Mouse (Mus musculus) CH12.LX (cell line): ENCODE data around the gene Tagln2. TPM values are rescaled to one million over a fixed set of nuclear protein-coding genes. Genes with fewer than 3 reads are reported as not detected.

ENCODE experiments used
- DNase-seq: peaks from one replicate; pipeline ENCODE4 v3.0.0-alpha.2; 2013; ENCODE audit errors: extremely low read depth
- H3K27ac ChIP-seq: 2 replicates; pipeline ENCODE4 v1.5.1; 2012; ENCODE audit warnings: low read depth, mild to moderate bottlenecking, control low read depth, moderate library complexity; ENCODE audit not compliant: insufficient read depth
- H3K27me3 ChIP-seq: replicated peaks from 2 replicates; pipeline ENCODE3; 2012; ENCODE audit warnings: inconsistent platforms
- H3K36me3 ChIP-seq, 2 experiments: replicated peaks in 1 of 2; 2 replicates each; pipeline versions ENCODE3 to v1.6.1; 2012; ENCODE audit warnings: inconsistent platforms in 1 of 2, low read length in 1 of 2, mild to moderate bottlenecking in 1 of 2, mixed read lengths in 1 of 2, moderate library complexity in 1 of 2; ENCODE audit not compliant: control insufficient read depth in 1 of 2, insufficient read depth in 1 of 2
- H3K4me1 ChIP-seq, 2 experiments: 2 replicates each; pipeline ENCODE4 v1.6.1; 2012; ENCODE audit warnings: inconsistent platforms in 1 of 2, moderate library complexity in 1 of 2; ENCODE audit not compliant: insufficient read depth in 2 of 2, control insufficient read depth in 1 of 2
- H3K4me2 ChIP-seq: 2 replicates; pipeline ENCODE4 v1.6.1; 2012; ENCODE audit warnings: low read depth, mild to moderate bottlenecking, control low read depth; ENCODE audit not compliant: poor library complexity, insufficient read depth, severe bottlenecking
- H3K4me3 ChIP-seq, 3 experiments: fragments of 150-350 bp in 1 of 3; sonication (generic) in 1 of 3; replicated peaks in 1 of 3; 2 replicates each; pipeline versions ENCODE3 to v1.5.1; 2011 to 2012; ENCODE audit warnings: low read depth in 2 of 3, low read length in 2 of 3, mild to moderate bottlenecking in 2 of 3, moderate library complexity in 2 of 3, control low read depth in 1 of 3, improper control_type of control experiment in 1 of 3, inconsistent platforms in 1 of 3, mixed read lengths in 1 of 3; ENCODE audit not compliant: poor library complexity in 1 of 3
- H3K79me2 ChIP-seq: replicated peaks from 2 replicates; pipeline ENCODE4 v1.6.1; 2012; ENCODE audit warnings: mild to moderate bottlenecking, moderate library complexity; ENCODE audit not compliant: control insufficient read depth, poor library complexity, insufficient read depth, severe bottlenecking; ENCODE audit errors: extremely low read depth
- H3K9ac ChIP-seq: 2 replicates; pipeline ENCODE4 v1.6.1; 2012; ENCODE audit warnings: low read depth, mild to moderate bottlenecking, control low read depth, moderate library complexity; ENCODE audit not compliant: insufficient read depth
- H3K9me3 ChIP-seq: replicated peaks from 2 replicates; pipeline ENCODE3; 2012; ENCODE audit warnings: low read length, inconsistent platforms, mixed read lengths
- CHD1 ChIP-seq: IDR thresholded peaks from 2 replicates; pipeline ENCODE4 v1.6.1; 2012; ENCODE audit warnings: low read depth, low read length, improper control_type of control experiment, inconsistent platforms
- CHD2 ChIP-seq: IDR thresholded peaks from 2 replicates; pipeline ENCODE4 v1.6.1; 2011; ENCODE audit warnings: low read length, improper control_type of control experiment
- CTCF ChIP-seq, 2 experiments: IDR thresholded peaks in 1 of 2; conservative IDR thresholded peaks in 1 of 2; 2 replicates each; pipeline ENCODE4 v1.5.1; 2011 to 2012; ENCODE audit warnings: low read depth in 2 of 2, low read length in 2 of 2, improper control_type of control experiment in 1 of 2, inconsistent platforms in 1 of 2, mild to moderate bottlenecking in 1 of 2, moderate library complexity in 1 of 2
- E2F4 ChIP-seq: IDR thresholded peaks from 2 replicates; pipeline ENCODE4 v1.6.1; 2011; ENCODE audit warnings: low read depth, low read length, improper control_type of control experiment; ENCODE audit not compliant: insufficient replicate concordance
- ELF1 ChIP-seq: IDR thresholded peaks from 2 replicates; pipeline ENCODE4 v1.6.1; 2014; ENCODE audit warnings: low read depth, mild to moderate bottlenecking, inconsistent platforms, low read length, improper control_type of control experiment
- EP300 ChIP-seq: IDR thresholded peaks from 2 replicates; pipeline ENCODE4 v1.6.1; 2011; ENCODE audit warnings: low read length, improper control_type of control experiment
- GABPA ChIP-seq: IDR thresholded peaks from 2 replicates; pipeline ENCODE4 v1.6.1; 2012; ENCODE audit warnings: low read depth, low read length, improper control_type of control experiment, inconsistent platforms; ENCODE audit not compliant: insufficient replicate concordance
- HCFC1 ChIP-seq: IDR thresholded peaks from 2 replicates; pipeline ENCODE4 v1.6.1; 2012; ENCODE audit warnings: low read depth, mild to moderate bottlenecking, inconsistent platforms, low read length, improper control_type of control experiment
- IRF4 ChIP-seq: IDR thresholded peaks from 2 replicates; pipeline ENCODE4 v1.6.1; 2014; ENCODE audit warnings: low read depth, mild to moderate bottlenecking, inconsistent platforms, low read length, improper control_type of control experiment
- JUND ChIP-seq: conservative IDR thresholded peaks from 2 replicates; pipeline ENCODE4 v1.6.1; 2011; ENCODE audit warnings: low read depth, low read length, improper control_type of control experiment
- KAT2A ChIP-seq: IDR thresholded peaks from 2 replicates; pipeline ENCODE4 v1.6.1; 2012; ENCODE audit warnings: low read length, improper control_type of control experiment, inconsistent platforms; ENCODE audit not compliant: insufficient replicate concordance
- MAFK ChIP-seq: IDR thresholded peaks from 2 replicates; pipeline ENCODE4 v1.6.1; 2011; ENCODE audit warnings: low read length, improper control_type of control experiment; ENCODE audit not compliant: insufficient replicate concordance
- MAX ChIP-seq: IDR thresholded peaks from 2 replicates; pipeline ENCODE4 v1.6.1; 2011; ENCODE audit warnings: low read length, improper control_type of control experiment
- MAZ ChIP-seq: IDR thresholded peaks from 2 replicates; pipeline ENCODE4 v1.6.1; 2012; ENCODE audit warnings: low read depth, mild to moderate bottlenecking, inconsistent platforms, low read length, improper control_type of control experiment, moderate library complexity
- MEF2A ChIP-seq: IDR thresholded peaks from 2 replicates; pipeline ENCODE4 v1.6.1; 2014; ENCODE audit warnings: low read depth, mild to moderate bottlenecking, inconsistent platforms, low read length, improper control_type of control experiment, borderline replicate concordance
- MXI1 ChIP-seq: IDR thresholded peaks from 2 replicates; pipeline ENCODE4 v1.6.1; 2011; ENCODE audit warnings: mild to moderate bottlenecking, low read depth, low read length, improper control_type of control experiment
- NELFE ChIP-seq: IDR thresholded peaks from 2 replicates; pipeline ENCODE4 v1.6.1; 2011; ENCODE audit warnings: low read depth, low read length, improper control_type of control experiment
- POLR2A ChIP-seq: IDR thresholded peaks from 2 replicates; pipeline ENCODE4 v1.6.1; 2011; ENCODE audit warnings: low read depth, mild to moderate bottlenecking, improper control_type of control experiment, low read length
- RAD21 ChIP-seq: IDR thresholded peaks from 2 replicates; pipeline ENCODE4 v1.6.1; 2011; ENCODE audit warnings: low read depth, mild to moderate bottlenecking, low read length, improper control_type of control experiment, moderate library complexity
- RCOR1 ChIP-seq: conservative IDR thresholded peaks from 2 replicates; pipeline ENCODE4 v1.6.1; 2012; ENCODE audit warnings: low read depth, mild to moderate bottlenecking, inconsistent platforms, low read length, improper control_type of control experiment
- SIN3A ChIP-seq: IDR thresholded peaks from 2 replicates; pipeline ENCODE4 v1.6.1; 2012; ENCODE audit warnings: low read length, improper control_type of control experiment, inconsistent platforms
- SMC3 ChIP-seq: IDR thresholded peaks from 2 replicates; pipeline ENCODE4 v1.6.1; 2011; ENCODE audit warnings: low read depth, low read length, improper control_type of control experiment
- TBP ChIP-seq: conservative IDR thresholded peaks from 2 replicates; pipeline ENCODE4 v1.6.1; 2011; ENCODE audit warnings: low read depth, low read length, improper control_type of control experiment
- TCF12 ChIP-seq: IDR thresholded peaks from 2 replicates; pipeline ENCODE4 v1.6.1; 2014; ENCODE audit warnings: low read depth, mild to moderate bottlenecking, inconsistent platforms, low read length, improper control_type of control experiment
- USF1 ChIP-seq: IDR thresholded peaks from 2 replicates; pipeline ENCODE4 v1.6.1; 2014; ENCODE audit warnings: low read depth, mild to moderate bottlenecking, inconsistent platforms, low read length, improper control_type of control experiment
- USF2 ChIP-seq: conservative IDR thresholded peaks from 2 replicates; pipeline ENCODE4 v1.6.1; 2011; ENCODE audit warnings: low read depth, low read length, improper control_type of control experiment
- ZC3H11A ChIP-seq: IDR thresholded peaks from 2 replicates; pipeline ENCODE4 v1.6.1; 2012; ENCODE audit warnings: low read depth, mild to moderate bottlenecking, inconsistent platforms, low read length, improper control_type of control experiment
- ZKSCAN1 ChIP-seq: IDR thresholded peaks from 2 replicates; pipeline ENCODE4 v1.6.1; 2012; ENCODE audit warnings: low read depth, inconsistent platforms, low read length, improper control_type of control experiment, borderline replicate concordance
- ZNF384 ChIP-seq: IDR thresholded peaks from 2 replicates; pipeline ENCODE4 v1.6.1; 2012; ENCODE audit warnings: low read depth, low read length, improper control_type of control experiment, inconsistent platforms
- dilution Hi-C: fragments of 300-500 bp; cut with MboI; formaldehyde crosslinking; loops from 2 replicates; pipeline ENCODE4 v1.14.3; 2020; ENCODE audit warnings: low sequenced_read_pairs; ENCODE audit not compliant: extremely low pct_unique_long_range_greater_than_20kb, extremely low pct_ligation_motif_present
- in situ Hi-C: fragments of 300-500 bp; cut with MboI; formaldehyde crosslinking; loops from 3 replicates; pipeline ENCODE4 v1.14.3; 2019; ENCODE audit warnings: low sequenced_read_pairs, low pct_ligation_motif_present, low pct_unique_long_range_greater_than_20kb, mixed read lengths
- polyA plus RNA-seq: library from polyadenylated mRNA; unstranded; fragments of >175 nt; gene quantifications from 2 replicates; pipeline ENCODE4 v1.2.1, GENCODE M21; 2012; ENCODE audit warnings: low read depth; ENCODE audit not compliant: insufficient read length
- total RNA-seq, 2 experiments: library from RNA; depleted of rRNA; stranded (reverse); fragments of 300-350 nt in 1 of 2; fragments of >200 nt in 1 of 2; gene quantifications; 2 replicates each; pipeline ENCODE4 v1.2.3; 2012 to 2014

Tagln2 gene
- total and polyA plus RNA-seq, 3 experiments = 172 to 337 (median 206) TPM

GRCm38 (mm10) chr1:172549717-172550116 is 49.9 kb downstream of the Tagln2 start:
- in situ Hi-C loops = loop anchor here (5.0 kb wide), 1 partner anchor 38 kb away; no protein-coding TSS in a partner anchor
- Histone ChIP-seq H3K79me2 (no peaks in the 10 kb centered on the region), H3K27ac (no peak overlapping the region), H3K4me3 (peak overlapping the region; percentile 65 to 69 (median 66)), H3K9me3 (no peaks in the 10 kb centered on the region), H3K27me3 (peaks cover 6% of the 10 kb centered on the region), H3K36me3 (peaks cover 0 to 3% of the 10 kb centered on the region in 2 experiments), H3K9ac (no peak overlapping the region), H3K4me2 (peak overlapping the region; percentile 87), H3K4me1 (peaks cover 8 to 35% of the 10 kb centered on the region in 2 experiments)
- dilution Hi-C loops = no loop called here
- TF ChIP-seq IRF4 = no peak
- no peak for TF ChIP-seq RCOR1
- no peak for TF ChIP-seq GABPA
- no peak for TF ChIP-seq MAX
- TF ChIP-seq CHD1 = no peak
- TF ChIP-seq SIN3A = no peak
- DNase-seq = no peak

GRCm38 (mm10) chr1:172550551-172550951 is 50.7 kb downstream of the Tagln2 start:
- DNase-seq = peak; percentile 92
- Histone ChIP-seq H3K9ac (peak overlapping the region; percentile 47), H3K4me1 (peaks cover 8 to 35% of the 10 kb centered on the region in 2 experiments)

GRCm38 (mm10) chr1:172551009-172551408 is 51.2 kb downstream of the Tagln2 start:
- Histone ChIP-seq H3K27me3 (peaks cover 13% of the 10 kb centered on the region), H3K4me2 (peak overlapping the region; percentile 87), H3K4me3 (peak overlapping the region; percentile 65 to 69 (median 66)), H3K9me3 (no peaks in the 10 kb centered on the region), H3K27ac (no peak overlapping the region), H3K36me3 (no peaks in the 10 kb centered on the region), H3K4me1 (peaks cover 8 to 35% of the 10 kb centered on the region in 2 experiments), H3K79me2 (no peaks in the 10 kb centered on the region), H3K9ac (0 out of 2 replicates have a peak overlapping the region, but pooled peaks have one; percentile 11)
- no peak for DNase-seq
- in situ Hi-C loops (loop anchor here (5.0 kb wide), 1 partner anchor 36 kb away; no protein-coding TSS in a partner anchor), dilution Hi-C loops (no loop called here)
- TF ChIP-seq RCOR1 (no peak), MAX (no peak), SMC3 (no peak), KAT2A (no peak), JUND (no peak), SIN3A (no peak), HCFC1 (no peak), MAFK (no peak), ZC3H11A (no peak), ZNF384 (no peak), CTCF (conservative IDR thresholded peaks at IDR 0.05 in 1 of 2, IDR thresholded peaks at IDR 0.05 in 1 of 2; ENCODE audit: low read depth in 2 of 2, low read length in 2 of 2) (no peak), USF2 (no peak), CHD1 (no peak), ZKSCAN1 (no peak), MAZ (no peak), CHD2 (no peak), RAD21 (no peak)

More at GRCm38 (mm10) chr1:172550551-172550951, 50.7 kb downstream of the Tagln2 start:
- no peaks in the 10 kb centered on the region for H3K79me2 ChIP-seq
- no peaks in the 10 kb centered on the region for H3K36me3 ChIP-seq
- in situ Hi-C loops = loop anchor here (5.0 kb wide), 1 partner anchor 37 kb away; no protein-coding TSS in a partner anchor
- no peaks in the 10 kb centered on the region for H3K9me3 ChIP-seq
- H3K4me2 ChIP-seq = peak overlapping the region; percentile 87
- no peak overlapping the region for H3K27ac ChIP-seq
- peak overlapping the region; percentile 65 to 69 (median 66) for H3K4me3 ChIP-seq
- peaks cover 10% of the 10 kb centered on the region for H3K27me3 ChIP-seq
- dilution Hi-C loops = no loop called here
- TF ChIP-seq E2F4 (no peak), HCFC1 (peak; percentile 65), NELFE (peak; percentile 51; the same call in 1 of the 2 replicates), TBP (0 out of 2 replicates have a peak, but pooled peaks have one; percentile 31), MXI1 (no peak; the same call in 1 of the 2 replicates), ZNF384 (no peak), EP300 (peak; percentile 44; the same call in 1 of the 2 replicates), SIN3A (peak; percentile 64; the same call in 1 of the 2 replicates), USF1 (no peak), IRF4 (no peak; the same call in 1 of the 2 replicates), ELF1 (peak; percentile 84), MEF2A (0 out of 2 replicates have a peak, but pooled peaks have one; percentile 26), TCF12 (peak; percentile 39; the same call in 1 of the 2 replicates), POLR2A (peak; percentile 69), CHD2 (peak; percentile 49; the same call in 1 of the 2 replicates)
